Mouse (Mus musculus) gastrocnemius, adult 2 months (tissue): ENCODE measurements at regions not wholly inside any gene's neighbourhood (a gene's known extent, or its start where the extent isn't known, plus 50 kb on each side); places are given as distances from the start of the nearest gene placed in this dataset.
"Not testable (repeated sequence)": the region's sequence is repeated elsewhere in the genome, so short reads cannot be mapped to it uniquely, and the experiment has no call there.

Experiments
- DNase-seq: peaks from one replicate; pipeline ENCODE4 v3.0.0; 2022
- H3K27ac ChIP-seq: fragments of 200-600 bp; 2 replicates; pipeline ENCODE4 v1.8.1; 2022; ENCODE audit warnings: mild to moderate bottlenecking
- H3K4me3 ChIP-seq: fragments of 200-600 bp; 2 replicates; pipeline ENCODE4 v1.8.1; 2022; ENCODE audit warnings: mild to moderate bottlenecking, moderate library complexity
- CTCF ChIP-seq: fragments of 200-600 bp; IDR thresholded peaks from 2 replicates; pipeline ENCODE4 v1.8.1; 2022; ENCODE audit warnings: antibody characterized with exemption, mild to moderate bottlenecking, moderate library complexity
- intact Hi-C: fragments of 180-260 bp; cut with DNase I; formaldehyde crosslinking; loops from one replicate; pipeline ENCODE4 v1.15.1; 2025

DNA sequence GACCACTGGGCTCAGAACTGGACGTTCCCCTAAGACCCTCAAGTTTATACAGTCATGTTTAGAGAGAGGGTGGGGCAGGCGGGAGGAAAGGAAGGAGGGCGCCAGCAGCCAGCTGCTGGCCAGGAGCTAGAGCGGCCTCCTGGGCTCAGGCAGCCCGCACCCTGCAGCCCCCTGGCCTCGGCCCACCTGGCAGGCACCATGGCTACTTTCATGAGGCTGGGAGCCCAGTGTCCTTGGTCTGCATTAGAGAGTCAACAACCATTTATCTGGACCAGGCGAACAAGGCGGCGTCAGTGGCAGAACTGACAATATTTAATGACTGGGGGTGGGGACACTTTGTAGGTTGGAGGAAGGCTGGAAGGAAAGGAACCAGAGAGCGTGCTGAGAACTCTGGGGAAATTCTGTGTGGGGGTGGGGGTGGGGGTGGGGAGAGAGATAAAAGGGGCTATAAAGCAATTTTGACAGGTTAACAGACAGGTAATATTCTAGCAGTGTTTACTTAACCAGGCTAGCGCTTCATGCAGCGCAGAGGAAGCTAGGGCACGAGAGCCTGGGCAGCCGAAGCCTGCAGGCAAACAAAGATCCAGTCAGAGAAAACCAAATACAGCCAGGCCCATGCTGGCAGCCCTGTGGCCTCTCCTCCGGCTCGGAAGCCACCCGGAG lies 365.6 kb downstream of the Sox9 start:
- intact Hi-C loops: no loop called here
- peak; percentile 45 for DNase-seq
- H3K27ac ChIP-seq: no peak overlapping the region
- H3K4me3 ChIP-seq: no peak overlapping the region
- no peak for TF ChIP-seq CTCF

DNA sequence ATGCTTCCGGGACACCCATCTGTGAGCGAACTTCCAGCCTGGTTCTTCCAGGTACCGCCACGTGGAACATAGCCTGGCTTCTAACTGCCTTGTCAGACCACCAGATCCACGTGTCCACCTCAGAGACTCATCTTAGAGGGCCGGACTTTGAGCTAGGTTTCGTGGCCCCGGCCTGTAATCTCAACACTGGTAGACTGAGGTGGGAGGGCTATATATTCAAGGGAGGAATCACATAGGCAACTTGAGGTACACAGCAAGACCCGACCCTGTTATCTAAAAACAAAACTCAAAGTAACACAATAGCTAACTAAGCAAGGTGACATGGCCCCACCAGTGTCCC lies 366.1 kb downstream of the Sox9 start:
- DNase-seq: no peak
- Histone ChIP-seq H3K4me3 (no peak overlapping the region), H3K27ac (no peak overlapping the region)
- intact Hi-C loops: no loop called here
- no peak for TF ChIP-seq CTCF

DNA sequence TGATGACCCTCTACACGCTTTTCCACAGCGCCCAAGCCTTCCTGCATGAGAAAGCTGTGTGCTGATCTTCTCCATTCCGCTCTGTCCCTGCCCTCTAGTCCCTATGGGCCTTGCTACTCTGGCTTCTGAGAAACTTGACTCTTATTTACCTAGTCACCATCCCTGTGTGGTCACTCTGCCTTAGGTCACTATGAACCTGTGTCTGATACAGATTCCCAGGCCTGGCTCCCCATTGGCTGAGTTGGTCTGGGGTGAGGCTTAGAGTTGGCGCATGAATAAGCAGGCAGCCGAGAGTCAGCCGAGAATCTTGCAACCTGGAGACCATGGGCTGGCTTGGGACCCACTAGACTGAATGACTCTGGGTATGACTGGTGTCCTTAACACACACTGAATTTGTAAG lies 373.5 kb downstream of the Sox9 start:
- TF ChIP-seq CTCF: no peak
- H3K4me3 ChIP-seq: no peak overlapping the region
- H3K27ac ChIP-seq: no peak overlapping the region
- intact Hi-C loops: no loop called here
- DNase-seq: no peak

DNA sequence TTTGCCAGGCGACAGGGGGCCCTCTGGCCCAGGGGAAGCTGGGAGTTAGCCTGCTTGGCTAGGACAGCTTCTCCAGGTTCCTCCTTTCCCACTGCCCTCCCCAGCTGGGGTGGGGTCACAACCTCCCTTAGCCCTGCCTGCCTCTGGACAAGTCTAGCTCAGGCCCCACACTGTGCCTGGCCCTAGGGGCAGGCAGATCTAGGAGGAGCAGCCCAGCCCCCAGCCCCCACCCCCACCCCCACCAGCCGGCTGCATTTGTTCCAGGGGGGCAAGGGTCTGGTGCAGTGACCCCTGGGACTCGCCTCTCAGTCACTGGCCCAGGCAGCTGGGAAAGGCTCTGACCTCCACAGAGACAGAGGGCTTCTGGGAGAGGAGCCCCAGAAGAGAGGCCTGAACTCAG lies 381.9 kb downstream of the Sox9 start:
- DNase-seq: no peak
- TF ChIP-seq CTCF: no peak
- no peak overlapping the region for H3K4me3 ChIP-seq

DNA sequence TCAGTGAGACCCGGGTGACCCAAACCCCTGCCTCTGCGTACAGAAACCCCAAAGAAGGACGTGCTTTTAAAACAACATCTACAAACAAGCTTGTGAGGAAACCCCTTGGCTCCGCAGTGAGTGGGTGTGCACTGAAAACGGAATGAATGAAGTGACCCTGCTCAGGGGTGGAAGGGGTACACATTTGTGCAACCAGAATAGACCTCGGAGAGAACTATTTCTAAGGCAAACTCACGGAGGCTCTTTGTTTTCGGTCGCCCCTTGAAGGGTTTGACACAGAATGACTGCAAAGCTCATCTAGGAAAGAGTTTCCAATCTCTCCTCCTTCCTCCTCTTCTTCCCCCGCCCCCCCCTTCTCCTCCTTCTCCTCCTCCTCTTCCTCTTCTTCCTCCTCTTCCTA lies 382.5 kb downstream of the Sox9 start:
- Histone ChIP-seq H3K4me3 (peak overlapping the region; percentile 58), H3K27ac (no peak overlapping the region)
- no peak for DNase-seq
- intact Hi-C loops: no loop called here
- TF ChIP-seq CTCF: no peak

More for the DNA sequence above, 381.9 kb downstream of the Sox9 start:
- intact Hi-C loops: no loop called here
- no peak overlapping the region for H3K27ac ChIP-seq

DNA sequence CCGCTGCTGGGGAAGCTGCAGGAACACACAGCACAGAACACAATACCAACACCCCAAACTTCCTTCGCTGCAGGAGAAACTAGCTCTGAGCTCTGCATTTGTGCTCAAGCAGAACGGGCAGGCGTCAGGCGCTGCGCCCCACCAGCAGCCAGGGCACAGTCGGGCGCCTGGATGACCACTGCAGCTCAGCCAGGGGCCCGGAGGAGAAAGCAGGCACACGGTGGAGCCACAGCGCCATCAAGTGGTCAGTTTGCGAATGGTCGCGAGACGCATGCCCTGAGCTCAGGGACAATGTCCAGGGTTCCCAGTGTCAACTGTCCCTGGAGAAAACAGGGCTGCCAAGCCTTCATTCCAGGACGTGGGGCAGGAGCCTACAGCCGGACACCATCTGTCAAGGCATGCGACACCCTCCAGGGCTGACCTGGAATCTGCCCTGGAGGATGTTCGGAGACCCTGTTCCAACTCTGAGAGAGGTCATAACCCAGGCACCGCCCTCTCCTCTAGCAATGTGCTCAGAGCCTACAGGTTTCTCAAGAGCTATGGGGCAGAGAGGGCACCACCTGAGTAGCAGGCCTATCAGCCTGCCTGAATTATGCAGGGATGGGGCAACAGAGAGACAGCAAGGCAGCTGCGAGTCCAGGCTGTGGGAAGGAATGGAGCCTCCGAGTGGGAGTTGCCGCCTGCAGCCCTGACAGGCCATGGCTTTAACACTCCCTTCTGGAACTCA lies 383.2 kb downstream of the Sox9 start:
- intact Hi-C loops: loop anchor here (1.0 kb wide), 3 partner anchors 383 to 1628 kb away; partner anchors contain the start of gene Sox9

DNA sequence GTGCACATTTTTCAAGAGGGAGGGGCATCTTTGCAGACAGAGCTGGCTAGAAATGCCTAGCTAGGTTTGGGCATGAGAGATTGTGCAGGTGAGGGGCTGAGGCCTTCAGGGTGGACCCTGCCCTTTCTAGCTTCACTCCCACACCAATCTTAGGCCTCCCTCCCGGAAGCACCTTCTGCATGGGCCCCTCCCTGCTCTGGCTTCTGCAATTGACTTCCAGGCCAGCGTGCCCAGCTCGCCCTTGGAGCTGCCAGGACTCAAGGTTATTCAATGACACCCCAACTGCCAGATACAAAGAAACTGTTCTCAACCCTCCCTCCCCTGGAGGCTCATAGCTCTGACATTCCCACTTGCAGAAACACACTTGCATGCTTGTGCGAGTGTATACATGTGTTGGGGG lies 384.5 kb downstream of the Sox9 start:
- H3K27ac ChIP-seq: peak overlapping the region; percentile 20; the same call in 1 of the 2 replicates
- no peak overlapping the region for H3K4me3 ChIP-seq
- no peak for DNase-seq
- no peak for TF ChIP-seq CTCF
- intact Hi-C loops: no loop called here

More for the DNA sequence above, 383.2 kb downstream of the Sox9 start:
- peak; percentile 87 for DNase-seq
- peak overlapping the region; percentile 73 for H3K27ac ChIP-seq
- peak; percentile 98 for TF ChIP-seq CTCF
- peak overlapping the region; percentile 58 for H3K4me3 ChIP-seq

DNA sequence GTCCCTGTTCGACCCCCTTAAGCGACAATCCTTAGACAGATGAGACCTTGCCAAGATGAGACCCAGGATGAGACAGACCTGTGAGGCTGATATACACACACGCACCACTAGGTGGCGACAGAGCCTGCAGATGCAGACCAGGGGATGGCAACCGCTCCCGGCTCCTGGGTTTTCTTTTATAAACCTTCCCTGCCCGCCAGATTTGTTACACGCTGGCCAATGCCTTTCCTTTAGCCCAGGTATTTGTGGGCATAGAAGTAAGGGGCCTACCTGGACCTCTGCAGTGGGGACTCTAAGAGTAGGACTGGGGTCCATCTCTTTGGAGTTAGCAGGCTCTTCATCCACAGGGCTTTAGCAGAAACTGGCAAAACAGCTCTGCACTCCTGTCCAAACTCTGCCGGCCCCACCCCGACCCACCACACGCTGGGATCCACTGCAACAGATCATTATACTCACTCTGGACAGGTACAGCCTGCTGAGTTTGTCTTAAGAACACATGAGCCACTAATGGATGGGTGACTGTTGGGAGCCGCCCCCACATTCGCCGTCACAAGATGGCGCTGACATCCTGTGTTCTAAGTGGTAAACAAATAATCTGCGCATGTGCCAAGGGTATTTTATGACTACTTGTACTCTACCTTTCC lies 390.6 kb downstream of the Sox9 start:
- peak; percentile 86 for TF ChIP-seq CTCF
- intact Hi-C loops: loop anchor here (2.0 to 10.0 kb wide), 2 partner anchors 242 to 444 kb away; no protein-coding TSS in a partner anchor
- DNase-seq: peak; percentile 80

DNA sequence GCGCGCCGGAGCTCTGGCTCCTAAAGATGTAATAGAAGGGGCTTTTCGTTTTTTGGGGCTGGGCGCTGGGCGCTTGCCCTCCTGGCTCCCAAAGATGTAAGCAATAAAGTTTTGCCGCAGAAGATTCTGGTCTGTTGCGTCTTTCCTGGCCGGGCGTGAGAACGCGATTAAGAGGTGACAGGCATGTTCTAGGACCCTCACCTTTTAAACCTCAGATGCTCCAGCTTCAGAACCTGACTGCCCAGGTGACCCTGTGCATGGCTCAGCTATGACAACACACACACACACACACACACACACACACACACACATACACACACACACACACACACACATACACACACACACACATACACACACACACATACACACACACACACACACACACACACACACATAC lies 391.3 kb downstream of the Sox9 start:
- intact Hi-C loops: loop anchor here (2.0 to 10.0 kb wide), 2 partner anchors 241 to 443 kb away; no protein-coding TSS in a partner anchor
- Histone ChIP-seq H3K27ac (peak overlapping the region; percentile 93), H3K4me3 (peak overlapping the region; percentile 81)
- not testable (repeated sequence) for DNase-seq

More for the DNA sequence above, 390.6 kb downstream of the Sox9 start:
- H3K27ac ChIP-seq: peak overlapping the region; percentile 93
- H3K4me3 ChIP-seq: peak overlapping the region; percentile 81

DNA sequence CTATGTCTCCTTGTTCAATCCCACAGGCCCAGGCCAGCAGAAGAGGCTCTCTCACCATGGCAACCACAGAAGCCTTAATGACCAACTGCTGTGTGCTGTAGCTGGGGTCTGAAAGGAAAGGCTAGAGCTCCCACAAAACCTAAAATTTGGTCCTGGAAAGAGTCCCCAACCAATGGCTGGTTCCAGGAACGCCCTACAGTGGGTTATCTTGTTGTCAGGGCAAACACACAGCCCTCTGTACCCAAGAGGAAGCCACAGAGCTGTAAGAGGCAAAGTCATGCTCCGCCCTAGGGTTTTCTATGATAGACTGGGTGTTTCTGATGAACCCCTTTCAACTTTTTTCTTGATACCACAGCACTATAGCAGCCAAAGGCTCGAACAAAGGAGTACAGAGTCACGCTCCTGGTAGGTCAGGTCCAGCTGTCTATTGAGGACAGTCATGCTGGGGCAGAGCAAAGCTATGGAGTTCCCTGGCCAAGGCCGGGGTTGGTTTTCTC lies 392.0 kb downstream of the Sox9 start:
- TF ChIP-seq CTCF: no peak
- Histone ChIP-seq H3K4me3 (no peak overlapping the region), H3K27ac (no peak overlapping the region)
- no peak for DNase-seq
- intact Hi-C loops: loop anchor here (10.0 kb wide), 1 partner anchor 241 kb away; no protein-coding TSS in a partner anchor

DNA sequence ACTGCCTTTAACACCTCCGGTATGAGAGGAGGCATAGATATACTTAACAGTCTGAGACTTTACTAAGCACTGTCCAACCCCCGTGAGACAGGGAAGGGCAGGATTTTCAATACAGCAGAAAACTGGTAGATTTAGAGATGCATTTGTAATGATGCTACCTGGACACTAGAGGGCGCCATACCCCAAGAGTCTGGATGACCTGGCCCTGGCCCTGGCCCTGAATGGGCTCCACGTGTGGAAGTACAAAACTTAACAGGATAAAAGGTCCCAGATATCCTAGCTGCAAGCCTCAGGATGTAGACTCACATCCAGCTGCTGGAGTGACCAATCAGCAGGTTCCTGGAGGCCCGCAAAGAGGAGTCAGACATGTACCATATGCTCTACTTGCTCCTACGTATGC lies 393.3 kb downstream of the Sox9 start:
- Histone ChIP-seq H3K27ac (no peak overlapping the region), H3K4me3 (no peak overlapping the region)
- peak; percentile 71 for TF ChIP-seq CTCF
- no peak for DNase-seq
- intact Hi-C loops: loop anchor here (5.0 to 10.0 kb wide), 2 partner anchors 122 to 239 kb away; no protein-coding TSS in a partner anchor

DNA sequence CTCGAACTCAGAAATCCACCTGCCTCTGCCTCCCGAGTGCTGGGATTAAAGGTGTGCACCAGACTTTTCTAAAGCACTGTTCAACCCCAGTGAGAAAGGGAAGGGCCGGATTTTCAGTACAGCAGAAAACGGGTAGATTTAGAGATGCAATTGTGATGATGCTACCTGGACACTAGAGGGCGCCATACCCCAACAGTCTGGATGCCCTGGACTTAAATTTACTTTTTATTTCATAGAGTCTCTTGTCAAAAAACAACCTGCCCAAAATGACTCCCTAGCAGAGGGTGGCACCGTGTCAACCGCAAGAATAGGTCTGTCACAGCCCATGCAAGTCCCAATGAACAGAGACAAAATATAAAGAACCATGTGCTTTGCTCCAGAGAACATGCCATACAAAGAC lies 394.2 kb downstream of the Sox9 start:
- Histone ChIP-seq H3K27ac (no peak overlapping the region), H3K4me3 (no peak overlapping the region)
- DNase-seq: no peak
- intact Hi-C loops: loop anchor here (5.0 to 10.0 kb wide), 2 partner anchors 121 to 239 kb away; no protein-coding TSS in a partner anchor
- peak; percentile 81 for TF ChIP-seq CTCF

DNA sequence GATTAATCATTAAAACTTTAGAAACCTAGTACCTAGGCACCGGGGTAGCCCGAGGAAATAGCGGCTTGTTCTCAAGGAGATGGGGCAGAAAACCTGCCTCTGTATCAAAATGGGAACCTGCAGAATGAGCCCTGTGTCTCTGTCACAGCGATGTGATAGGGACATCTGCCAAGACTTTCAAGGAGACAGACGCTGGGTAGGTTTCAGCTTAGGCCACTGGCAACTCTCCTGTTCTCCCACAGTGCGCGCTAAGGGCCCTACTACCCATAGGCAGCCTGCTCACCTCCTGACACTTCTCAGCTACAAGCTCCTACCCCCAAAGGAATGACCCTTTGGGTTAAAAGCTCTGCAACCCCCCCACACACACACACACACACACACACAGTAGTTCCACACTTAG lies 396.4 kb downstream of the Sox9 start:
- intact Hi-C loops: loop anchor here (5.0 to 10.0 kb wide), 2 partner anchors 119 to 236 kb away; no protein-coding TSS in a partner anchor
- no peak for TF ChIP-seq CTCF

More for the DNA sequence above, 396.4 kb downstream of the Sox9 start:
- Histone ChIP-seq H3K4me3 (no peak overlapping the region), H3K27ac (no peak overlapping the region)
- DNase-seq: no peak
